Mouse (Mus musculus): Measurements from ENCODE around the gene Cuedc1. TPM values are rescaled to one million over a fixed set of nuclear protein-coding genes. Genes with fewer than 3 reads are reported as not detected.
"Not testable (repeated sequence)": the region's sequence is repeated elsewhere in the genome, so short reads cannot be mapped to it uniquely, and the experiment has no call there.

The Cuedc1 gene
- polyA plus RNA-seq, 1 experiment from 2014 or later: 11.4 TPM

DNA sequence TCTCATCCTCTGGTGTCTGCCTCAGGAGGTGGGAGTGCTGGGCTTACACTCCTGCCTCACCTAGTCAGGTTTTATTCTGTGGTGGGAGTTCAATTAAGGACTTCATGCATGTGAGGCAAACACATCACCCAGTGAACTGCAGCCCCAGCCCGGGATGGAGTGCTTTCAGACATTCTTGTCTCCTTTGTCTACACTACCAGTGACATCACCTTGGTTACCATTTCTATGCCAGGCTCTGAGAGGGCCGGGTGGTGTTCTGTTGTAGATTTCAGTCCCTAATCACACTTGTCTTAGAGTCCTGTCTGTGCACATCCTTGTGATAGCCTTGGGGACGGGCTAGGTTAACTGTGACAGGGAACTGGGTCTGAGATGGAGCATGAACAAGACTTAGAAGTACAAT lies 70.8 kb downstream of the Cuedc1 start:
- DNase-seq (ENCODE audit: low spot score): no peak

DNA sequence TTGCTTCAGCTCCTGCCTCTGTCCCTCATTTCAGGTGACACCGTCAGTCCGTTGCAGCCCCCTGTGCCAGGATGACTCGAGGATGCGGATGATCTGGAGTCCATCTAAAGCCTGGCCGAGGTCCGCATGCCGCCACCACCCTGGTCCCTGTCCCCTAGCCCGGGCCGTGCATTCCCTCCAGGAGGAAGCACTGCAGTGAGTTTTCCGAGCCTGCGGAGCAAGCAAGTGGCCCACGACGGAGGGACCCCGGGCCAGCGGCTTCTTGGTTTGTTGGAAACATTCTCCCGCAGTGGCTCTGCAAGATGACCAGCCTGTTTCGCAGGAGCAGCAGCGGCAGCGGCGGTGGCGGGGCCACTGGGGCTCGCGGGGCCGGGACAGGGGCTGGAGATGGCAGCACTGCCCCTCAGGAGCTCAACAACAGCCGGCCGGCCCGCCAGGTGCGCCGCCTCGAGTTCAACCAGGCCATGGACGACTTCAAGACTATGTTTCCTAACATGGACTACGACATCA lies 71.7 kb downstream of the Cuedc1 start:
- no peak for DNase-seq (ENCODE audit: low spot score)

DNA sequence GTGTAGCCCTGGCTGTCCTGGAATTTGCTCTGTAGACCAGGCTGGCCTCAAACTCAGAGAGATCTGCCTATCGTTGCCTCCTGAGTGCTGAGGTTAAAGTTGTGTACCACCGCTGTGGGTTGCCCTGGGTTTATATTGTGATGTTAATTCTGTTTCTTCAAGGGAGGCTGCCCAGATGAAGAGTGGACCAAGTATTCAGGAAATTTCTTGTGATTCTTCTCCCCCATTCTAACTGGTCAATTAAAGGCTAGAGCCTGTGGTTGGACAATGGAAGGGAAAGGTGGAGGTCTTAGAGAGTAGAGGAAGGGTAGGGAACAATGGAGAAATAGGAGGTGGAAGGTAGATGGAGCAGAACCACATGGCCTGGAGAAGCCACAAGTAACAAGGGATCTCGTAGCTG lies 72.7 kb downstream of the Cuedc1 start:
- no peak for DNase-seq (ENCODE audit: low spot score)

DNA sequence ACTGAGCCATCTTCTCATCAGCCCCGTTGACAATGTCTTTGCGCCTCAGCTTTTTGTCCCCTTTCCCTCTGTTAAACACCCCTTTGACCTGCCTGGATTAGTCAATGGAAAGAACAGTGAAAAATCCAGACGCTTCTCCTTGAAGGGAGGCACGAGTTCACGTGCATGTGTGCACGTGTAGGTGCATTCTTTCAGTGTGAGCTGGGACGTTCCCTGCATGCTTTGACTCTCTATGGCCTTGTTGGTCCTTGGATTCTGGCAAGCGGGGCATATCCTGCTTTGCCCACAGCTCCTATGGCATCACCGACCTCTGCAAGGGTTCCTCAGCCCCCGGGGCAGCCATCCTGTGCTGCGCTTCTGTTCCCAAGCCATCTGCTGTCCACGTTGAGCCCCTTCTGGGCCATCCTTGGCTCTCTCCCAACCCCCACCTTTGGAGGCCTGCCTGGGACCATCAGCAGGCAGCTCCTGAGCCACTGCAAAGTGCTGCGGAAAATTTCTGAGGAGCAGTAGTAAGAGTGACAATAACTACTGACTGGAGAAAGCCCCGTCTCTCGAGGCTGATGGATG lies 74.1 kb downstream of the Cuedc1 start:
- DNase-seq (ENCODE audit: low spot score): no peak

DNA sequence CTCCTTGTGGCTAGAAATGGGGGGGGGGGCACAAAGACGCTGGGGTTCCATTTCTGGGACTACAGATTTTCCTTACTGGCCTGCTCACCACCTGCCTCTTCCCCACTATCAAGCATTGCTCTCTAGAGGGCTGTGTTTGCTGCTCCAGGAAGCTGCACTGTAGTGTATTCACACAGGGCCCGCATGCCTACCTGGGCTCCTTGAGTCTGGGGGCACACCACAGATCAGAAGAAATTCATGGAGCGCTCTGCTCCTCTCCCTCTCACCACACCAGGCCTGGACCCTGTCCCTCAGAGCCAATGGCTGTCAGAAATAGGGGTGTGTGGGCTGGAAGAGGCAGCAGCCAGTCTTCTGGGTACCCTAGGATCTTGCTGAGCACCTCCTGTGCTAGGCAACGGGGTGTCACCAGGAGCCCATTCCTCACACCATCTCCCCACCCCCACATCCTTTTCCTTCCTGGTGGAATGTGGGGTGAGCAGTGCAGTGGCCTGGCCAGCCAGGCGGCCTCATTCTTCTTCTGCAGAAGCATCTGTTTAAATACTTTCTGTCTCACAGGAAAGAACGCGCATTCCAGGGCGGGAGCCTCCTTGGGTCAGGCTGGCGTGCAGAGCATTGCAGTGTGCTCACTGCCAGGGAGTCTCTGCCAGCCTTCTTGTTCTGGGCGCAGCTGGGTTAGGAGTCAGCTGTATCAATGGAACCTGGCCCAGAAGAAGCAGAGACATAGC lies 74.9 kb downstream of the Cuedc1 start:
- no peak for DNase-seq (ENCODE audit: low spot score)

DNA sequence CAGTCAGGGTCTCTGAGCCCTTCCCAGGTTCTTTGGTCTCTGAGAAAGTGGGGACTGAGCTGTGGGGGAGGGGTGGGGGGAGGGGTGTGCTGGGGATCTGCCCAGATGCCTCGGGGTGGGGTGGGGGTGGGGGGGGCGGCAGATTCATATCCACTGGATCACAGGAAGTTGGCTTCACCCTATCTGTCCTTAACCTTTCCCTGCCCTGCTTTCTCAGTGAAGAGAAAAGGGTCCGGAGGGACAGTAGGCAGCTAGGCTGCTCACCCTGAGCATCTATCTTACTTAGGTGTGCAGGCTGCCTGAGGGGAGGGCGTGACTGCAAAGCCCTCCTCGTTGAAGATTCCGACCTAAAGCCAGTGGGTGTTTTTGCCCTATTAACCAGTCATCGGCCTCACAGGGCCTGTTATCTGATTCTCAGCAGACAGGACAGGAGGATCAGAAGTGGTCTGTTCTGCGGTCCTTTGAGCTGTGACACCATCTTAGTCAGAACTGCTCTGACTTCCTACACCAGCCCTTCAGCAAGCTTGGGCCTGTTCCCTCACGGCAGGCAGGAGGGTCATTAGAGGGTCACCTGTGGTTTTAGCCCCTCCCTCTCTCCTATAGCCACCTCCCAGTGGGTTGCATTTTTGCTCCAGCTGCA lies 75.6 kb downstream of the Cuedc1 start:
- no peak for DNase-seq (ENCODE audit: low spot score)

DNA sequence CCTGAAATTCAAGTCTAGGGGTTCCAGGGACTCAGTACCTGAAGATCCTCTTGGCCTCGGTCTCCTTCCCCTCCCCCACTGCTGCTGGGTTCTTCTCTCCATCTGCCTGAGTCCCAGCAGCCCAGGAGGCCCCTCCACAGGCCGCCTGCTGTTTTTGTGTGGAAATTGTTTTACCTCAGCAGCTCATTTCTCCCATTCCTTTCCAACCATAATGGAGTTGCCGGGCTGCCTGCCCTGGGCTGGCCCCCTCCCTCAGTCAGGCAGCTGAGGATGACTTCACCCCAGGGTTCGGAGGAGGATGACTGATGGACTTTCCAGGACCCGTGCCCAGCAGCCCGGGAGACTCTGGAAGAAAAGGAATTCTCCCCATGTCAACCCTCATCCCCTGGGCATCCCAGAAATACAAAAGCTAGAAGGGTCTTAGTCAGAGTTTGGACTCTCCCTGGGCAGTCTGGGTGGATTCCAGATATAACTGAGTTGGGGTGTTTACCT lies 82.7 kb downstream of the Cuedc1 start:
- DNase-seq (ENCODE audit: low spot score): no peak

DNA sequence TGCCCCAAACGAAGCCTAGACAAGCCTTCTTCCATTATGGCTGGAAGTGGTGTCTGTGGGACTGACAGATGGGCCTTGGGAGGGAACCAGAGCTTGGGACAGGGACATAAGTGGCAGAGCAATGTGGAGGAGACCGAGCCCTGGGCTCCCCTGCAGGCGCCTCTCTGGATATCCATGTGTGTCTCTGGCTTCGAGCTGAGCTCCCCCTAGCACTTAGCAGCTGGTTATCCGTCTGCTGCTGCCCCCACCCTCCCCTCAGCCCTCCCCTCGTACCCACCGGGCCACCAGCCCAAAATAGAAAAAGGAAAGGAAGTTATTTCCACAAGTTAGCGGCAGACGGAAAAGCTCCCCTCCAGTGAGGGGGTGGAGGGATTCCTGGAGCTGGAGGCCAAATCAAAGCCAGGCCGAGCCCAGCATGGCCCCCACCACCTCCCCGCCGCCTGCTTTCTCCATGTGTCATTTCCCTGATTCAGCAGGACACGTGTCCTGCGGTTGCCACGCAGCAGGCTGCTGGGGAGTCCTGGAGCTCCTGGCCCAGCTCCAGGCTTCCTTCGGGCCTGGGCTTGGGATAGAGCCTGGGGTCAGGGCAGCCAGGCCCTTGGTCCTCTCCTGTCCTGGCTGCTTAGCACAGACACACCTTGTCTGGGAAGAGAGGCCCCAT lies 83.2 kb downstream of the Cuedc1 start:
- DNase-seq (ENCODE audit: low spot score): no peak

DNA sequence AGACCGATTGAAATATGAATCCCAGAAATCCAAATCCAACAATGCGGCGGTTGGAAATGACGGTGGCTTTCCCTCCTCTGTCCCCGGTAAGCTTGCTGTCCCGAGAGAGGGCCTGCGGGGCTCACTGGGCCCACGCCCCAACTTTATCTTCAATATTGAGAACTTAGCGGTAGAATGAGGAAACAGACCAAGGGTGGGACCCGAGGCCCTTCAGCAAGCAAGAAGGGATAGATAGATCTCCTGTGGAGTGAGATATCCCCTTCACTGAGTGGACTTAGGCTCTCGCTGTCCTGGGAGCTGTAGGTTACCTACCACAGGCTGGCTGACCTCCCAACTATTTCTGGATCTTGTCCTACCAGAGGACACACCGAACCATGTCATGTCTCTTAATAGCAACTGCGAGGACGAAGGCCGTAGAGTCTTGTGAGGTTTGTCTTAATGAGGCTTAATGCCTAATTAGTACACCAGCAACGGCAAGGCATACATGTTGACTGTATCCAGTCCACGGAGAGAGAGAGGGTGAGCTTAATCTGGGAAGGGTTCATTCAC lies 86.8 kb downstream of the Cuedc1 start:
- DNase-seq (ENCODE audit: low spot score): no peak

DNA sequence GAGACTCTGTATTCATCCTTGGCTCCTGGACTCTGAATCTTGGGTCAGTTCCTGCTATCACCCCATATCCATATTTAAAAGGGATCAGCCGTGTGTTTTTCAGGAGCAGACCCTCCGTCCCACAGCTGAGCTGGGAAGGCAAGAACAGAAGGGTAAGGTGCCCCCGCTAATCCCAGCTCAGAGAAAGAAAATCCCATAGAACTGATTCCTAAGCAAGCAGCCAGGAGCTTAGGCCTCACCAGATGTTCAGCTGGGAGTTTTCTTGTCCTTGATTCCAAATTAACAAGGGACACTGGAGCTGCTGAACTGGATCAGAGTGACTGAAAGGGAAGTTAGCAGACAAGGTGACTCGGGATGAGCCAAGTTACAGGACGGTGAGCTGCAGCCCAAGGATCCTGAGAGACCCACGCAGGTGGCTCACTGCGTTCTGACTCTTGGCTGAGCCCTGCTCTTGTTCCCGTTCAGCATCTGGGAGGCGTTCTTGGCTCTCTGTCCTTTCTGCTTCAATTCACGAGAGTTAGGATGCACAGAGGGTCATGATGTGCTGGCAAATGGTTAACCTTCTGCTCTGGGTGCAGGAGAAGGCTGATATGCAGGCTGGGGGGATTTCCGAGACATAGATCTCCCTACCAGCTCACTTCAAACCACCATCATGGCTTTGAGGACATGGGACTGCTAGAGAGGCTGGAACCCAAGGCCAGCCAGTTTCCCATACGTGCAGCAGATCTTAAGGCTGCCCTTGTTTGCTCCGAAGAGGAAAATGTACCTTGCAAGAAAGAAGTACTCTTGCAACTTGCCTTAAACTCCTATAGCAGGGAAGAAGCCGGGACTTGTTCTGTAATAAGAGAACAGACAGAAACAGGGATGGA lies 88.5 kb downstream of the Cuedc1 start:
- DNase-seq (ENCODE audit: low spot score): no peak

DNA sequence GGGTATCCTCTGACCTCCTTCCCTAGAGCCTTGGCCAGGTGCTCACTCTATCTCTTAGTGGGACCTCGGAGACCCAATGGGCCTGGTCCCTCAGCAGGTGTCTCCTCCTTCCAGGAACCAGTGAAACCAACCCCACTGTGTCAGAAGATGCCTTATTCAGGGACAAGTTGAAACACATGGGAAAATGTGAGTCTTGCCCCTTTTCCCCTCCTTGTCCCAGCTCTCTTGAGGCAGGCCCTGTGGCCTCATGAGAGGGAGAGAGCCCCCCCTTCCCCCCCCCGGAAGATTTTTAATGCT lies 89.0 kb downstream of the Cuedc1 start:
- no peak for DNase-seq (ENCODE audit: low spot score)

DNA sequence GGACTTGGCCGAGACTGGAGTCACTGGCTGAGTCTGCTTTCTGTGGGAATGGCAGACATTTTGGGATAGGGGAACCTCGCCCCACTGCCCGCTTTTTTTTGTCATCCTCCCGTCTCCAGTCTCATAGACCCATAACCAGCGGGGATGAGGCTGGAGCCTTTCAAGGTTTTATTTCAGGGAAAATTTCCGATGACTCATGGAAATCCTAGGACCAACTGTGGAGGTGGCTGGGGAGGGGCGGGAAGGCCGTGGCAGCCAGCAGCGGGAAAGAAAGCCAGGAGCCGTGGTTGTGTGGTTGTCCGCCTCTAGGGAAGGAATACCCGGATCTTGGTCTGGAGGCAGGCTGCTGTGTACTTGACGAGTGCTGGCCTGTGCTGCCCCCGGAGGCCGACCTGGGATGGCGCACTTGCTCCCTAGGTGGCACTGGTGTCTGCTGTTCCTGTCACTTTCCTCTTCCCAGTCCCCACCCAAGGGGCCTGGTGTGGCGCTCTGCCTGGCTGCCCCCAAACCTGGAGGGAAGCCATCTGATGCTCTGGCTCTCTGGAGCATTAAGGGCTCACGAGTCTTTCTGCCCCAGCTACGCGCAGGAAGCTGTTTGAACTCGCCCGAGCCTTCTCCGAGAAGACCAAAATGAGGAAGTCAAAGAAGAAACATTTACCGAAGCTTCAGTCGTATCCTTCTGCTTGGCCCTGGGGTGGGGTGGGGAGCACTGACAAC lies 89.7 kb downstream of the Cuedc1 start:
- DNase-seq (ENCODE audit: low spot score): peak; percentile 81

DNA sequence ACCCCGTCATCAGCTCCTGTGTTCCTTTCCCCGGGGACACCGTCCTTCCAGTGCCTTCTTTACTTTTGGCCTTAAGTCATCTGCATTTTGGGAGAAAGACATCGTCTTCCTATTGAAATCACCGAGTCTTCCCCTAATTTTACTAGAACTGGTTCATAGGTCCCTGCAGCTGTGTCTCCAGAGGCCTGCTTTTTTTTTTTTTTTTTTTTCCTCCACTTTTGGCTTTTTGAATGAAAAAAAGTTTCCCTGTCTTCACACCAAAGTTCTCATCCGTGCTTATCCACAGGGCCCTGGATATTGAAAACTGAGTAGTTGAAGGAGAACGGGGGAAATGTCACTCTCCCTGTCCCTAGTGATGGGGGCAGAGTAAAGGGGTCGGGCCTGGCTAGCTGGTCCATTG lies 90.4 kb downstream of the Cuedc1 start:
- DNase-seq (ENCODE audit: low spot score): no peak

DNA sequence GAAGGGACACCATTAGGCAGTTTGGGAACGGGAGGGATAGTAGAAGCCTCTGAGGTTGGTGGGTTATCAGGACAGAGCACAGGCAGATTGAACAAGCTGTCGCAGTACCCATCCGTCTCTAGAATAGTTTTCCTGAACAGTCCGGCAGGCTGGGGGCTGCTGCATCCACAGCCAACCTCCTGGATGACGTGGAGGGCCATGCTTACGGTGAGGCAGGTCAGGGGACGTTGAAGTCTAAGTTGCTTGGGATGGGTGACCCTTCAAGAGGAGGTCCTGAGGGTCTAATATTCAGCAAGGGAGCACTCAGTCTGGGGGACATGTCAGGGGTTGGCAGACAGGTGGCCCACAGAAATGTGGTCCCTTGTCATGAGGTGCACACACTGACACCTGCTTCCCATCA lies 90.8 kb downstream of the Cuedc1 start:
- no peak for DNase-seq (ENCODE audit: low spot score)

DNA sequence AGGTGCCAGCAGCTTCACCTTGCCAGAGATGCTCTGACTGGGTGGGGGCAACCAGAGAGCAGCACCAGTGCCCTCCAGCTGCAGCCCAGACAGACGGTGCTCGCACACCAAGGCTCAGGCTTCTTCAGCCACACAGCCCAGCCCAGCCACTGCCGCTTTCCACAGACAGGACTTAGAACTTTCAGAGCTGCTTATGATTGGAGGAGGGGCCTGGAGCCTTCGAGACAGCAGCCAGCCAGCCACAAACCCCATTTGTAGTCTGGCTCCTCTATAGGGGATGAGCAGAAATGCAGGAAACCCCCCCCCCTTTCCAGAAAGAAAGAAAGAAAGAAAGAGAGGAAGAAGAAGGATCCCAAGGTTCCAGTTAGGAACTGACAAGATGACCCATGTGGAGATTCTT lies 94.7 kb downstream of the Cuedc1 start:
- peak; percentile 68 for DNase-seq (ENCODE audit: low spot score)

DNA sequence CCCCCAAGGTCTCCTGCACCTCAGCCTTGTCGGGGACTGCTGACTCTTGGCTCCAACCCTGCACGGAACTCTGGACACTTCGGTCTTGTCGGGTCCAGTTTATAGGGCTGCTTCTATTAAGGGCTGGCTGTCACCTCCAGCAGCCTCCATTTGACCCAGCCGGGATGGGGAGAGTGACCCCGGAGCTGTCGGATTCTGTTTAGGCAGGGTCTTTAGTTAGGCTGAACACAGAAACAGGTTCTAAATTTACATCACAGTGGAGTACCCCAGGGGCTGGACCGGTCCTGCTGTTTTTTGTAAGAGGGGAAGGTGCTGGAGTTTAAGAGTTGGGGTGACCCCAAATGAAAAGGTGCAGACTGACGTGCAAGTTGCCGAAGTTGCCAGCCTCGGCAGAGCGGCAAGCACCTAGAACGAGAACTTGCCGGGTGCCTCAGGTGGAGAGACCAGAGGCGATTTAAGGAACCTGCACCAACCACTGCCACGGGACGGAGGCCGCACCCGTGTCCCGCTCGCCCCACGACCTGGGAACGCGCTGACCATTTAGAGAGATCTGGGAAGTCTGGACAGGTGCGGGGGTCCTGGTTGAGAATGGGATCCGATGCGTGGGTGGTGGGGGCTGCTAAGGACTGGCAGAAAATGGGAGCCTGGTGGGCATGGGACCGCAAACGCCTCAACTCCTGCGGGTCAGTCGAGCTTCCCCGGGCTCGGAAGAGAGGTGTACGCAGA lies 95.4 kb downstream of the Cuedc1 start:
- DNase-seq (ENCODE audit: low spot score): peak; percentile 19

DNA sequence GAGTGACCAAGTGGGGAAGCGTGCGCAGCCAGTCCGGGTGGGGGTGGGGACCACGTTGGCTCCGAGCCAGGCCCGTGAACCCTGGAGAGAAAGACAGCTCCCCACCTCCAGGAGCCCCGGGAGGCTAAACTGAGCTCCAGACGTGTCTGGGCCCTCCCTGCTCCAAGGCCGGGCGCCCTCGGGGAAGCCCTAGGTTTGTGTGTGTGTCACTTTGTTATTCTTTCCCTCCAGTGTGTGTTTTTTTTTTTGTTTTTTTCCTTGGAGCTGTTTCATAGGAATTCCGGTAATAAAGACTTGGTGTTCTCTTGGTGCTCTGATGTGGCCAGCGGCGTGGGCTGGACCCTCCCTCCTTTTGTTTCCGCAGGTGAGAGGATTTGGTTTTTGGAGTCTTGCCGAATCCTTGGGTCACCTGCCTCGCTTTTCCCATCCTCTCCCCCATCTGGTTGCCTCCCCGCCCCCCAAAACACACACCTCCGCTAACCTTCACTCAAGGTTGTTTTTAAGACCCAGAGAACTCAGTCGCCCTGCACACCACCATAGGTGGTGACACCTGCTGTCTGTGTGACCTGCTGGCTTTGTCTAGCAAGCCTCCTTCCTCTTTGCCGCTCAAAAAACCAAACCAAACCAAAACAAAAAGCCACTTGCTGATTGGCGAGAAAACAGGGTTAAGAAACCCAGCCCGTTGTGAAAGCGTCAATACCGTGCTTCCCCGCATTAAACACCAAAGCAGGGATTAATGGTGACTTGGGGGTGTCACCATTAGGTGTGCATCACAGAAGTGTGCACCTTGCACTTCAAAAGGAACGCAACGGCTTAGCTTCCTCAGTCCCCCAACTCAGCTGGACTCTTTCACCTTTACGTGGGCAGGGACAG lies 96.2 kb downstream of the Cuedc1 start:
- DNase-seq (ENCODE audit: low spot score): peak; percentile 62

DNA sequence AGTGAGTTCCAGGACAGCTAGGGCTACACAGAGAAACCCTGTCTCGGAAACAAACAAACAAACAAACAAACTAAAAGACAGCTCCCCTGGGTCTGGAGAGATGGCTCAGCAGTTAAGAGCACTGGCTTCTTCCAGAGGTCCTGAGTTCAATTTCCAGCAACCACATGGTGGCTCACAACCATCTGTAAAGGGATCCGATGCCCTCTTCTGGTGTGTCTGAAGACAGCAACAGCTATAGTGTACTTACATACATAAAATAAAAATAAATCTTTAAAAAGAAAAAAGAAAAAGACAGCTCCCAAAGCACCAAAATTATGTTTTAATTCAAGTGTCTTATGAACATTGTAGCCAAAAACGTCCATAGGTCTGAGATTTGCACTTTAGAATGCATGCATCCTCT lies 97.8 kb downstream of the Cuedc1 start:
- DNase-seq (ENCODE audit: low spot score): not testable (repeated sequence)
